In the genomic region with DNA sequence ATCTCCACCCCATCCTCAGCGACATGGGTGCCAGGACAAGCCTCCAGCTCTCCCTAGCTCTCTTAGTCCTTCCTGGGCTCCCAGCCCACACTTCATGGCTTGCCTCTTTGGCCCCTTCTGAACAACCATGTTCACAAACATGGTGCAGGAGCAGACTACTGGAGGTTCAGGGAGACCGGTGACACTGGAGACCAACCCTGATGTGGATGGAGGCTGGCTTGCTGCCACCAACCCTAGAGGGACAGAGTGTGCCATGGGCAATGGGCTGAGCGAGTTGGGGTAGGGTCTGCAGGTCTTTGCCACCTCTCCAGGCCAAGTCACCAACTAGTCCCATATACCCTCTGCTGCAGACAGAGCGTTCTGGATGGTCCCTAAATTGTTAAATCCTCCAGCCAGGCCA, we compare ENCODE assay signal across 12 mouse cellular contexts. TPM values are rescaled to one million over a fixed set of nuclear protein-coding genes. Genes with fewer than 3 reads are reported as not detected.
DNase-seq lines count a peak whose midpoint lies in the region; ATAC-seq and TF ChIP-seq lines count a peak whose summit lies in the region.
"Had no signal": no experiment of that assay in that cellular context is flagged by ENCODE, and none has a peak within 500 bp of the region (broad histone marks: within the 10 kb centered on the region; RNA-seq: fewer than 3 reads in every experiment).

No protein-coding gene starts in this region.

- peak; percentile 92 for DNase-seq in heart, adult 11 months
- DNase-seq in heart, adult 9 months (ENCODE audit: low spot score in 2 of 2) = no peak
- DNase-seq in cerebellum, adult 9-10 months = no peak
- DNase-seq in gastrocnemius, postnatal 36 days = no peak
- no peak for DNase-seq in right cerebral cortex, postnatal 14 days
- DNase-seq: B cell, adult 2 months; cerebellum, postnatal 36 days had no signal

- peaks cover 7% of the 10 kb centered on the region; the same call in 1 of the 2 replicates for H3K27me3 ChIP-seq in E14TG2a.4 (ENCODE audit: insufficient read depth, low read length)
- H3K27me3 ChIP-seq in hindbrain, embryonic 12.5 days = no peaks in the 10 kb centered on the region
- H3K27me3 ChIP-seq in limb, embryonic 13.5 days = no peaks in the 10 kb centered on the region

- H3K4me3 ChIP-seq in E14TG2a.4 (replicated peaks; ENCODE audit: low read length) = peak overlapping the region; percentile 67
- H3K4me3 ChIP-seq in hindbrain, embryonic 12.5 days = no peak overlapping the region
- no peak overlapping the region for H3K4me3 ChIP-seq in limb, embryonic 13.5 days

- TF ChIP-seq CTCF in E14TG2a.4 (conservative IDR thresholded peaks at IDR 0.05; ENCODE audit: low read length) = no peak

- peaks cover 8% of the 10 kb centered on the region for H3K9me3 ChIP-seq in E14TG2a.4 (ENCODE audit: low read length)
- peaks cover 11% of the 10 kb centered on the region for H3K9me3 ChIP-seq in hindbrain, embryonic 12.5 days (replicated peaks)
- H3K9me3 ChIP-seq in limb, embryonic 13.5 days = peaks cover 13% of the 10 kb centered on the region; the same call in 1 of the 2 replicates

- no peaks in the 10 kb centered on the region for H3K36me3 ChIP-seq in E14TG2a.4 (ENCODE audit: insufficient read depth, low read length)
- H3K36me3 ChIP-seq in hindbrain, embryonic 12.5 days = no peaks in the 10 kb centered on the region
- H3K36me3 ChIP-seq in limb, embryonic 13.5 days = no peaks in the 10 kb centered on the region

- no peak for ATAC-seq in hindbrain, embryonic 12.5 days (ENCODE audit: low FRiP score)
- ATAC-seq in limb, embryonic 13.5 days (ENCODE audit: low FRiP score, low read depth) = no peak
- ATAC-seq: activated CD4-positive, CD25-positive, alpha-beta regulatory T cell, adult 4 months; inflammation-experienced regulatory T-cells, adult 6 months had no signal

- no peak overlapping the region for H3K4me2 ChIP-seq in hindbrain, embryonic 12.5 days (replicated peaks)
- H3K4me2 ChIP-seq in limb, embryonic 13.5 days (replicated peaks) = no peak overlapping the region

- peaks cover 63% of the 10 kb centered on the region for H3K4me1 ChIP-seq in E14TG2a.4 (replicated peaks; ENCODE audit: low read depth, low read length)
- peaks cover 32% of the 10 kb centered on the region for H3K4me1 ChIP-seq in hindbrain, embryonic 12.5 days
- H3K4me1 ChIP-seq in limb, embryonic 13.5 days = peaks cover 36% of the 10 kb centered on the region

- no peak overlapping the region for H3K9ac ChIP-seq in hindbrain, embryonic 12.5 days
- H3K9ac ChIP-seq in limb, embryonic 13.5 days = no peak overlapping the region; the same call in 1 of the 2 replicates

- WGBS in hindbrain, embryonic 12.5 days = 72% methylated on average over 4 of the region's 4 CpGs
- WGBS in limb, embryonic 13.5 days = 84% methylated on average over 4 of the region's 4 CpGs

- intact Hi-C loops in gastrocnemius, postnatal 36 days (cut with DNase I) = no loop called here

- H3K27ac ChIP-seq in hindbrain, embryonic 12.5 days = peak overlapping the region; percentile 81
- H3K27ac ChIP-seq in limb, embryonic 13.5 days = peak overlapping the region; percentile 97

RNA-seq across cellular contexts. Expression of a gene that starts 44.0 kb away (rescaled TPM):
- polyA plus RNA-seq in hindbrain, embryonic 12.5 days (2016; fragmentation: Nextera tagmentation; extraction: Ambion mirVana) = 1.9 and 2.2 TPM in 2 replicates
- 3.2 and 3.4 TPM in 2 replicates for polyA plus RNA-seq in limb, embryonic 13.5 days (2015; fragmentation: Nextera tagmentation; extraction: Ambion mirVana)
- 1 to 10 TPM; 1.3 to 5.3 TPM for total RNA-seq in gastrocnemius, postnatal 36 days (2021)

RNA-seq across cellular contexts. Expression of a gene that starts 48.2 kb away (rescaled TPM):
- polyA plus RNA-seq in hindbrain, embryonic 12.5 days (2016; fragmentation: Nextera tagmentation; extraction: Ambion mirVana) = 97.2 and 102 TPM in 2 replicates
- 98.1 and 104 TPM in 2 replicates for polyA plus RNA-seq in limb, embryonic 13.5 days (2015; fragmentation: Nextera tagmentation; extraction: Ambion mirVana)
- total RNA-seq in gastrocnemius, postnatal 36 days (2021) = 10 to 100 TPM; 13.0 to 15.9 TPM
